Mouse (Mus musculus) C2C12 (cell line): ENCODE measurements around the gene Ing4.

Experiments
- CEBPB ChIP-seq: IDR thresholded peaks from one replicate; pipeline ENCODE4 v1.6.1; 2011; ENCODE audit warnings: low read depth, mild to moderate bottlenecking, control low read depth, moderate library complexity
- CTCF ChIP-seq: IDR thresholded peaks from one replicate; pipeline ENCODE4 v1.5.1; 2011; ENCODE audit not compliant: control insufficient read depth, insufficient read depth, insufficient read length
- FOSL1 ChIP-seq: IDR thresholded peaks from one replicate; pipeline ENCODE4 v1.8.0; 2011; ENCODE audit warnings: mild to moderate bottlenecking, low read length; ENCODE audit not compliant: poor library complexity, insufficient read depth, severe bottlenecking
- MAX ChIP-seq: IDR thresholded peaks from one replicate; pipeline ENCODE4 v1.6.1; 2011; ENCODE audit warnings: mild to moderate bottlenecking, control low read depth
- USF1 ChIP-seq: IDR thresholded peaks from one replicate; pipeline ENCODE4 v1.6.1; 2011; ENCODE audit warnings: low read depth, mild to moderate bottlenecking, control low read depth, moderate library complexity

DNA sequence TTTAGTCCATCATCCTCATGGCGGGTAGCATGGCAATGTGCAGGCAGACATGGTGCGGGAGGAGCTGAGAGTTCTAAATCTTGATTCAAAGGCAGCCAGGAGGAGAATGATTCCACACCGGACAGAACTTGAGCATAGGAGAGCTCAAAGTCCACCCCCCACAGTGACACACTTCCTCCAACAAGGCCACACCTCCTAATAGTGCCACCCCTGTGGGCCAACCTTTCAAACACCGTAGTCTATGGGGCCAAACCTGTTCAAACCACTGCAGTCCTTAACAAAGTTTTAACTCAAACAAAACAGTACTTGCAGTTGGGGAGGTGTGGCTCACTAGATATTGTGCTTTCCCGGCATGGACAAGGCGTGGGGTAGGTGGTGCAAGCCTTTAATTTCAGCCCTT is 24.3 kb downstream of the Ing4 start:
- TF ChIP-seq USF1 (no peak), CTCF (no peak), FOSL1 (no peak), MAX (no peak), CEBPB (no peak)
